ENCODE assay signal across 8 mouse cellular contexts in the genomic region with DNA sequence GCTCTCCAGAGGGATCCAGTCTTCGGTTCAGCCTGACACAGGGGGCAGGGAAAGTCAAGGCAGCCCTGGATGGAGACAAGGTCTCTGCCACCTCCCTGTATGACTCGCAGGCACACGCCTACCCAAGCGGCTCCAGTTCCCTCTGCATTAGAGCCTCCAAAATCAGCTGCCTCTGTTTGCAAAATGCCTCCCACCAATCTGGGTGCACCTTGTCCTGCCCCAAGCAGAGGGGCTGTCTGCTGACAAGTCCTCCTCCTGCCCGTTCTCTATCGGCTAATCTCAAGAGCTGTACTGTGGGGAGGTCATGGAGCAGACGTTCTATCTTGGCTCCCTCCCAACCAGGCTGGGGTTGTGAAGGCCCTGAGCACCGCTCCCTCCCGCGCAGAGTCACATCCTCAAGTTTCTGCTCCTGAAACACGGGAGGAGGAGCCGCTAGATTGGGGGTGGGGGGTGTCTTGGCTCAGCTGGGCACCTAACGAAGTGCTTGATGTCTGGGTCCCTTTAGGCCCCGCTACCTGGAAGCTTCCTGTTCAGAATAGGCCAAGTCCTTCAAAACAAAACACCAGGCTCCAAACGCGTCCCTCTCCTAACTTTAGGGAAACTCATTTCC. TPM values are rescaled to one million over a fixed set of nuclear protein-coding genes. Genes with fewer than 3 reads are reported as not detected.
A peak's percentile ranks its signal among the peaks of the same experiment; 100 is the strongest.
DNase-seq lines count a peak whose midpoint lies in the region; ATAC-seq and TF ChIP-seq lines count a peak whose summit lies in the region.

No protein-coding gene starts in this region.

- WGBS in forebrain, embryonic 11.5 days: 19% methylated on average over 16 of the region's 16 CpGs
- WGBS in hindbrain, embryonic 16.5 days: 14% methylated on average over 16 of the region's 16 CpGs
- 12% methylated on average over 16 of the region's 16 CpGs for WGBS in limb, embryonic 14.5 days
- 13% methylated on average over 16 of the region's 16 CpGs for WGBS in midbrain, embryonic 15.5 days

- peak overlapping the region; percentile 85 for H3K4me3 ChIP-seq in bone marrow macrophage, adult 2 months (ENCODE audit: insufficient read depth, low read length)
- H3K4me3 ChIP-seq in forebrain, embryonic 11.5 days (ENCODE audit: low read depth, low read length): peak overlapping the region; percentile 99
- peak overlapping the region; percentile 99 for H3K4me3 ChIP-seq in hindbrain, embryonic 16.5 days (ENCODE audit: low read length)
- peak overlapping the region; percentile 100 for H3K4me3 ChIP-seq in limb, embryonic 14.5 days (replicated peaks; ENCODE audit: low read length)
- peak overlapping the region; percentile 97 for H3K4me3 ChIP-seq in midbrain, embryonic 15.5 days

- no peak for TF ChIP-seq CTCF in bone marrow macrophage, adult 2 months (IDR thresholded peaks at IDR 0.05; ENCODE audit: low read depth, low read length)

- H3K4me2 ChIP-seq in forebrain, embryonic 11.5 days (ENCODE audit: low read depth, low read length, severe bottlenecking): peak overlapping the region; percentile 74
- peak overlapping the region; percentile 98 for H3K4me2 ChIP-seq in hindbrain, embryonic 16.5 days (ENCODE audit: low read length)
- H3K4me2 ChIP-seq in limb, embryonic 14.5 days (replicated peaks; ENCODE audit: low read depth, low read length, severe bottlenecking): peak overlapping the region; percentile 85
- H3K4me2 ChIP-seq in midbrain, embryonic 15.5 days: peak overlapping the region; percentile 93

- ATAC-seq in forebrain, embryonic 11.5 days (replicated peaks; ENCODE audit: low FRiP score): 0 out of 2 replicates have a peak, but pooled peaks have one; percentile 11
- ATAC-seq in hindbrain, embryonic 16.5 days: no peak
- no peak for ATAC-seq in limb, embryonic 14.5 days (ENCODE audit: low FRiP score, low read depth)
- ATAC-seq in midbrain, embryonic 15.5 days (replicated peaks): 0 out of 2 replicates have a peak, but pooled peaks have one; percentile 3

- peak overlapping the region; percentile 83 for H3K27ac ChIP-seq in bone marrow macrophage, adult 2 months (ENCODE audit: insufficient read depth, low read depth, low read length)
- no peak overlapping the region for H3K27ac ChIP-seq in forebrain, embryonic 11.5 days (ENCODE audit: low read depth, low read length)
- peak overlapping the region; percentile 87 for H3K27ac ChIP-seq in hindbrain, embryonic 16.5 days (ENCODE audit: low read depth, low read length)
- H3K27ac ChIP-seq in limb, embryonic 14.5 days (replicated peaks; ENCODE audit: low read depth, low read length): 0 out of 2 replicates have a peak overlapping the region, but pooled peaks have one; percentile 72
- H3K27ac ChIP-seq in midbrain, embryonic 15.5 days: no peak overlapping the region

- peak overlapping the region; percentile 90 for H3K9ac ChIP-seq in forebrain, embryonic 11.5 days (ENCODE audit: low read length)
- peak overlapping the region; percentile 94 for H3K9ac ChIP-seq in hindbrain, embryonic 16.5 days (ENCODE audit: low read depth, low read length)
- H3K9ac ChIP-seq in limb, embryonic 14.5 days (ENCODE audit: low read depth, low read length, severe bottlenecking): peak overlapping the region; percentile 94
- H3K9ac ChIP-seq in midbrain, embryonic 15.5 days: peak overlapping the region; percentile 79

- H3K9me3 ChIP-seq in forebrain, embryonic 11.5 days (ENCODE audit: control insufficient read depth, low read length): no peaks in the 10 kb centered on the region
- no peaks in the 10 kb centered on the region for H3K9me3 ChIP-seq in hindbrain, embryonic 16.5 days (ENCODE audit: control insufficient read depth, low read length)
- no peaks in the 10 kb centered on the region for H3K9me3 ChIP-seq in limb, embryonic 14.5 days (ENCODE audit: control insufficient read depth, low read length)
- H3K9me3 ChIP-seq in midbrain, embryonic 15.5 days: no peaks in the 10 kb centered on the region

- no peaks in the 10 kb centered on the region for H3K27me3 ChIP-seq in forebrain, embryonic 11.5 days (ENCODE audit: control insufficient read depth, insufficient read depth, low read length)
- H3K27me3 ChIP-seq in hindbrain, embryonic 16.5 days (replicated peaks; ENCODE audit: control insufficient read depth, insufficient read depth, low read length): no peaks in the 10 kb centered on the region
- H3K27me3 ChIP-seq in limb, embryonic 14.5 days (ENCODE audit: control insufficient read depth, insufficient read depth, low read length): no peaks in the 10 kb centered on the region
- no peaks in the 10 kb centered on the region for H3K27me3 ChIP-seq in midbrain, embryonic 15.5 days (replicated peaks)

- TF ChIP-seq POLR2A in bone marrow macrophage, adult 2 months (IDR thresholded peaks at IDR 0.05; ENCODE audit: borderline replicate concordance, low read depth, low read length): no peak
- TF ChIP-seq POLR2A in limb, embryonic 14.5 days (IDR thresholded peaks at IDR 0.05; ENCODE audit: borderline replicate concordance, extremely low read depth, insufficient read depth, insufficient read length): no peak

- peaks cover 21% of the 10 kb centered on the region for H3K4me1 ChIP-seq in bone marrow macrophage, adult 2 months (ENCODE audit: control insufficient read depth, insufficient read depth, low read length)
- peaks cover 10% of the 10 kb centered on the region for H3K4me1 ChIP-seq in forebrain, embryonic 11.5 days (replicated peaks; ENCODE audit: control insufficient read depth, insufficient read depth, low read length)
- H3K4me1 ChIP-seq in hindbrain, embryonic 16.5 days (ENCODE audit: control insufficient read depth, insufficient read depth, low read depth, low read length): peaks cover 24% of the 10 kb centered on the region
- peaks cover 14% of the 10 kb centered on the region for H3K4me1 ChIP-seq in limb, embryonic 14.5 days (ENCODE audit: control insufficient read depth, insufficient read depth, low read length)
- H3K4me1 ChIP-seq in midbrain, embryonic 15.5 days: peaks cover 30% of the 10 kb centered on the region

- H3K36me3 ChIP-seq in forebrain, embryonic 11.5 days (ENCODE audit: control insufficient read depth, insufficient read depth, low read length): no peaks in the 10 kb centered on the region; the same call in 1 of the 2 replicates
- H3K36me3 ChIP-seq in hindbrain, embryonic 16.5 days (ENCODE audit: control insufficient read depth, insufficient read depth, low read length): peaks cover 19% of the 10 kb centered on the region
- peaks cover 44% of the 10 kb centered on the region for H3K36me3 ChIP-seq in limb, embryonic 14.5 days (ENCODE audit: control insufficient read depth, insufficient read depth, low read length)
- H3K36me3 ChIP-seq in midbrain, embryonic 15.5 days (replicated peaks): peaks cover 18% of the 10 kb centered on the region

- peak; percentile 48 for DNase-seq in right cerebral cortex, adult 18-20 months
- no peak for DNase-seq in right cerebral cortex, postnatal 14 days
- no peak for DNase-seq in forebrain, embryonic 11.5 days (ENCODE audit: low spot score)
- no peak for DNase-seq in limb, embryonic 14.5 days (ENCODE audit: low spot score)
- DNase-seq in thymus, postnatal 25 days: peak; percentile 67

RNA-seq across cellular contexts. Expression of a gene that starts 0.8 kb away (rescaled TPM):
- 62.2 and 68.2 TPM in 2 replicates for polyA plus RNA-seq in bone marrow macrophage, adult 2 months (2012; ENCODE audit: insufficient read depth, insufficient read length, missing spikeins)
- 31.2 and 36.0 TPM in 2 replicates for polyA plus RNA-seq in forebrain, embryonic 11.5 days (2014; fragmentation: Nextera tagmentation; extraction: Ambion mirVana)
- 30.9 and 32.5 TPM in 2 replicates for polyA plus RNA-seq in hindbrain, embryonic 16.5 days (2015; fragmentation: Nextera tagmentation; extraction: Ambion mirVana)
- polyA plus RNA-seq in limb, embryonic 14.5 days (2012; rRNA removed): 80.1 and 103 TPM in 2 replicates
- 47.0 and 49.5 TPM in 2 replicates for polyA plus RNA-seq in limb, embryonic 14.5 days (2014; fragmentation: Nextera tagmentation; extraction: Ambion mirVana)
- polyA plus RNA-seq in midbrain, embryonic 15.5 days (2015; fragmentation: Nextera tagmentation; extraction: Ambion mirVana): 34.3 and 41.5 TPM in 2 replicates

RNA-seq across cellular contexts. Expression of a gene that starts 0.9 kb away (rescaled TPM):
- 21.4 and 24.8 TPM in 2 replicates for polyA plus RNA-seq in bone marrow macrophage, adult 2 months (2012; ENCODE audit: insufficient read depth, insufficient read length, missing spikeins)
- 75.7 and 84.5 TPM in 2 replicates for polyA plus RNA-seq in forebrain, embryonic 11.5 days (2014; fragmentation: Nextera tagmentation; extraction: Ambion mirVana)
- 78.5 and 85.1 TPM in 2 replicates for polyA plus RNA-seq in hindbrain, embryonic 16.5 days (2015; fragmentation: Nextera tagmentation; extraction: Ambion mirVana)
- 57.1 and 59.5 TPM in 2 replicates for polyA plus RNA-seq in limb, embryonic 14.5 days (2012; rRNA removed)
- polyA plus RNA-seq in limb, embryonic 14.5 days (2014; fragmentation: Nextera tagmentation; extraction: Ambion mirVana): 49.5 and 64.3 TPM in 2 replicates
- polyA plus RNA-seq in midbrain, embryonic 15.5 days (2015; fragmentation: Nextera tagmentation; extraction: Ambion mirVana): 80.0 and 80.4 TPM in 2 replicates

RNA-seq across cellular contexts. Expression of a gene that starts 14.5 kb away (rescaled TPM):
- not detected in 2 replicates for polyA plus RNA-seq in bone marrow macrophage, adult 2 months (2012; ENCODE audit: insufficient read depth, insufficient read length, missing spikeins)
- polyA plus RNA-seq in forebrain, embryonic 11.5 days (2014; fragmentation: Nextera tagmentation; extraction: Ambion mirVana): 0.37 TPM in 1 of 2 replicates, not detected in the other
- polyA plus RNA-seq in hindbrain, embryonic 16.5 days (2015; fragmentation: Nextera tagmentation; extraction: Ambion mirVana): 0.12 TPM in 1 of 2 replicates, not detected in the other
- polyA plus RNA-seq in limb, embryonic 14.5 days (2012; rRNA removed): 2.1 and 2.5 TPM in 2 replicates
- polyA plus RNA-seq in limb, embryonic 14.5 days (2014; fragmentation: Nextera tagmentation; extraction: Ambion mirVana): 1.2 and 2.1 TPM in 2 replicates
- polyA plus RNA-seq in midbrain, embryonic 15.5 days (2015; fragmentation: Nextera tagmentation; extraction: Ambion mirVana): not detected in 2 replicates

RNA-seq across cellular contexts. Expression of a gene that starts 31.8 kb away (rescaled TPM):
- 9.6 and 12.3 TPM in 2 replicates for polyA plus RNA-seq in bone marrow macrophage, adult 2 months (2012; ENCODE audit: insufficient read depth, insufficient read length, missing spikeins)
- polyA plus RNA-seq in forebrain, embryonic 11.5 days (2014; fragmentation: Nextera tagmentation; extraction: Ambion mirVana): 47.4 and 50.3 TPM in 2 replicates
- 70.1 and 87.7 TPM in 2 replicates for polyA plus RNA-seq in hindbrain, embryonic 16.5 days (2015; fragmentation: Nextera tagmentation; extraction: Ambion mirVana)
- 42.3 and 50.1 TPM in 2 replicates for polyA plus RNA-seq in limb, embryonic 14.5 days (2012; rRNA removed)
- 30.9 and 38.2 TPM in 2 replicates for polyA plus RNA-seq in limb, embryonic 14.5 days (2014; fragmentation: Nextera tagmentation; extraction: Ambion mirVana)
- 62.3 and 68.3 TPM in 2 replicates for polyA plus RNA-seq in midbrain, embryonic 15.5 days (2015; fragmentation: Nextera tagmentation; extraction: Ambion mirVana)

RNA-seq across cellular contexts. Expression of a gene that starts 42.3 kb away (rescaled TPM):
- polyA plus RNA-seq in bone marrow macrophage, adult 2 months (2012; ENCODE audit: insufficient read depth, insufficient read length, missing spikeins): 973 and 1,035 TPM in 2 replicates
- 52.3 and 58.2 TPM in 2 replicates for polyA plus RNA-seq in forebrain, embryonic 11.5 days (2014; fragmentation: Nextera tagmentation; extraction: Ambion mirVana)
- polyA plus RNA-seq in hindbrain, embryonic 16.5 days (2015; fragmentation: Nextera tagmentation; extraction: Ambion mirVana): 38.3 and 41.6 TPM in 2 replicates
- 108 and 131 TPM in 2 replicates for polyA plus RNA-seq in limb, embryonic 14.5 days (2012; rRNA removed)
- 183 and 188 TPM in 2 replicates for polyA plus RNA-seq in limb, embryonic 14.5 days (2014; fragmentation: Nextera tagmentation; extraction: Ambion mirVana)
- 33.6 and 35.1 TPM in 2 replicates for polyA plus RNA-seq in midbrain, embryonic 15.5 days (2015; fragmentation: Nextera tagmentation; extraction: Ambion mirVana)

Comparison
In these comparisons a context has a peak if more than half of its experiments do, and no peak if none do; other contexts are left out.
1. DNase-seq: peak in right cerebral cortex, adult 18-20 months (single experiment) and thymus, postnatal 25 days (single experiment); none in right cerebral cortex, postnatal 14 days (single experiment), forebrain, embryonic 11.5 days (single experiment) and limb, embryonic 14.5 days (single experiment).
2. H3K27ac ChIP-seq: peak in bone marrow macrophage, adult 2 months (single experiment), hindbrain, embryonic 16.5 days (single experiment) and limb, embryonic 14.5 days (single experiment); none in forebrain, embryonic 11.5 days (single experiment) and midbrain, embryonic 15.5 days (single experiment).
3. ATAC-seq: peak in forebrain, embryonic 11.5 days (single experiment) and midbrain, embryonic 15.5 days (single experiment); none in hindbrain, embryonic 16.5 days (single experiment) and limb, embryonic 14.5 days (single experiment).
4. Peak in every context shown above with its lines, with median percentiles within 50 percentile points of each other: H3K4me3 ChIP-seq, H3K4me2 ChIP-seq and H3K9ac ChIP-seq.